Mouse (Mus musculus): Measurements from ENCODE around the gene Trp53tg5.
A peak's percentile ranks its signal among the peaks of the same experiment; 100 is the strongest.

Trp53tg5 gene

GRCm38 (mm10) chr2:164473624-164474023 lies at the start of gene Trp53tg5:
Trp53tg5 (minus strand) TSS chr2:164473724.
- no peak for DNase-seq

GRCm38 (mm10) chr2:164522280-164522679 lies 48.8 kb upstream of the Trp53tg5 start:
- no peak for DNase-seq

- no peak for DNase-seq
Observed at GRCm38 (mm10) chr2:164521841-164522240, 48.3 kb upstream of the Trp53tg5 start.

GRCm38 (mm10) chr2:164520782-164521181 lies 47.3 kb upstream of the Trp53tg5 start:
- DNase-seq, result no peak

- no peak for DNase-seq
Observed at GRCm38 (mm10) chr2:164519171-164519526, 45.6 kb upstream of the Trp53tg5 start.

DNA sequence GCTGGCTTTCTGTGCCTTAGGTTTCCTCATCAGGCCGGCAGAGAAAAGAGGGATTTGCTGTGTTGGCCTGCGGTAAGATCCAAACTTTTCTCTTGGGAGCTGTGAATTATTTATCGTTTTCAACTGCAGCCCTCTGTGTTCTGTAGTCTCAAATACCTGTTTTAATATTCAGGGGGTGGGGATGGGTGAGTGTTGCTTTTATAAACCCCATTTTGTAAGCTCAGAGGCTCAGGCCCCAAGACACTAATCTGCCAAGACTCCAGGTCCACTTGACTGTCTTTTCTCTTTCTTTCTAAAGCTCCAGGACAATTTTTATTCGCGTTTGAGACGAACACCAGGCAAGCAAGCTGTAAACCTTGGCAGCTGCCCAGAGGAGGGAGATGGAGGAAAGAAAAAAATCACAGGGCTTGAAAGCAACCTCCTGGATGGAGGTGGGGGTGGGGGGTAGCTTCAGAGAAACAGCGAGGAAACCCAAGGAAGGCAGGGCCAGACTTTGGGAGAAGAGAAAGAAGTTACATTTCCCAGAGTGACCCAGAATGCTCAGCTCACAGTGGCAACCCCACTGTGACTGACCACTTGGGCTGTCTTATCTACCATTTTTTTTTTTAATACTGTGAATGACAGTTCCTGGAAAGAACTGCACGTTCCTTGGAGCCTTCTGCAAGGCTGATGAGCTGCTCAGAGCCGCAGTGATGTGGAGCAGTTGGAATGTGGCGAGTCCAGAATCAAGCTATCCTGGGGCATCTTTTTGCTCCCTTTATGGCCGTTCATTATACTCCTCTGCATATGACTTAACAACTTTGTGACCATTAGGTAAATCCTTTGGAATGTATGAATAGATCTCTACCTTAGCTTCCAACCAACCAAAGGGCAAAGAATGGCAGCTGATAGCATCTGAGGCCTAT lies 45.0 kb upstream of the Trp53tg5 start:
- no peak for DNase-seq

DNA sequence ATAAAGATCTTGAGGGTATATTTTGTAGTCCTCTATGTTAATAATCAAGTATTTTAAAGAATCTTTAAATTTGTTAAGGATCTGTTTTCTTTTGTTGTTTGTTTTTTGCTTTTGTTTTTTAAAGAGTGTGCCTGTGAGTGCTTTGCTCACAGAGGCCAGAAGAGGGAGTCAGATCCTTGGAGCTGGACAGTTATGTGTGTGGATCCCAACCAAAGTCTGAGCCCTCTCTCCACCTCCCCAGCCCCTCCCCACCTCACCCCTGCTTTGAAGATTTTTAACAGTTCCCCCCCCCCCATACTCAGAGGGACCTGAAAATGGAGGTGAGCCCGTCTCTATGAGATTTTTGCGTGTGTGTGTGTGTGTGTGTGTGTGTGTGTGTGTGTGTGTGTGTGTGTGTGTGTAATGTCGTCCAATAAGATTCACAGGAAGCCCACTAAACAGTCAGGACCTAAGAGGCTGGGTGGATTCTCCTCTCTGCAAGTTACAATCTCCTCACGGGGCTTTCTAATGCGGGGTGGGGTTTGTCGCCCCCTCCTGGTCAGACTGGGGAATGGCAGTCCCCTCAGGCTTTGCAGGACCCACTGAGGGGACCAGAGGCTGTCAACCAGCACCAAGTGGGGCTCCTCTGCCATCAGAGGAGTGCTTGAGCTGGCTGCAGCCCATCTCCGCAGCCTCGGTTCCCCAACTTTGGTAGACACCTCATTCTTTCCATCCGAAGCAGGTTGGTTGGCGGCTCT lies 44.1 kb upstream of the Trp53tg5 start:
- peak; percentile 27 for DNase-seq

DNA sequence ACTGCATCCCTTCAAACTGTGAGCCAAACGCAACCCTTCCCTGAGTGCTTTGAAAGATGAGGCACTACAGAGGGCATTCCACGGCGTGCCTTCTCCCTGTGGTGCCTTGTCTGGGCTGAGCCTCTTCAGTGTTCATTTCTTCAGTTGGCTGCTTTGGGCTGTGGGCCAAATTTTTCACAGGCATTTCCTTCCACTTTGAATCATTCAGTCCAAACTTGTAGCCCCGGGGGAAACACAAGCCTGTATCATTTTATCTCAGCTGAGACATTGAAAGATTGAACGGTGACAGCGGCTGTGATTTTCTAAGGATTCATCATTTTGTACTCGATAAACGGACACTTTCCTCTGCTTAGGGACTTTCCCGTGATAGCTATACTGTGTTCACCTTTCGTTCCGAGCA lies 43.1 kb upstream of the Trp53tg5 start:
- no peak for DNase-seq

DNA sequence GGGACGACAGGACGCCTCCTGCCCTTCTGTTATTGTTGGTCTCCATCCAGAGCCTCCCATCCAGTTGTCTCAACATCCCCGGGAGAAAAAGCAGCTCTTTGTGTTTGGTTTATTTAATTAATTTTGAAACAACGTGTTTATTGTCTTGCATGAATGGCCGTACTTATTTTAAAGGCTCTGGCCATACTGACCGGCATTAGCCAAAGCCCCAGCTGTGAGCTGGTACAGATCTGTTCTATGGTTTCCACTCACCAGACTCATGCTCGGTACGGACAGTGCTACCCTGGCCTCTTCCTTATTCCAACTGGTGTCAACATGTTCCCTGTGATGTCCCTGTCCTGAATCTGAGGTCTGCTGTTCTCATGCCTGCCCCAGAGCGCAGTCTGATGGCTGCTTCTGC lies 42.4 kb upstream of the Trp53tg5 start:
- DNase-seq, result no peak

GRCm38 (mm10) chr2:164514916-164515315 lies 41.4 kb upstream of the Trp53tg5 start:
- no peak for DNase-seq

- DNase-seq, result no peak
Observed at GRCm38 (mm10) chr2:164513389-164513788, 39.9 kb upstream of the Trp53tg5 start.

DNA sequence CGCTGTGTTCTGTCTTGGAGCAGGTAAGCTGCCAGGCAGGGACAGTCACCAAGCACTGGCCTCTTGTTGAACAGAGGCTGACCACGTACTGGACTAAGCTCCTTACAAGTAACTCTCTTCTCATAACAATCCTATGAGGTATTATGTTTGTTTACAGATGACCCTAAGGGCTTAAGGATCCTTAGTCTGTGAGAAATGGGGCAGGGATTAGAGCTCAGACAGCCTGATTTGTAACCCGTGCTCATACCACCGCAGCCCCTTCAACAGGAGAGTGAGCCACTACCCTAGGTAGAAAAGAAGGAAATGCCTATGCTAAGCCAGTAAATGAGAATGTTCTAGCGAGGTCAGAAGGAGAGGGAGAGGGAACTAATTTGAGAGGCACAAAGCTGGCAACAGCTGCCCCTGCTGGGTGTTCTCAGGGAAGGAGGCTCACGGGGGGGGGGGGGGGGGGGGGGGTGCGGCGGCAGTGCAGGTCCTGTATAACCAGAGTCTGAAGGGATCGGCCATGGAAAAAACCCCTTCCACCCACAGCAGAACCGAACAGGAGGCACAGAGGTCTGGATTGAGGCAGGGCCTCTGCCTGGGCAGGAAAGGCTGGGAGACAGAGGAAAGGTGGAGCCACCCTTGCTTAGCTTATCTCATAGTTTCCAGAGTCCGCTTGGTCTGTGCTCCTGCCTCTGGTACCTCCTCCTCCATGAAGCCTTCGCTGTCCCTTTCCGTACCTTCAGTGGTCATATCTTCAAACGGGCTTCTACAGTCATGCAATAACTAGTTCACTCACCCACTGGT lies 38.8 kb upstream of the Trp53tg5 start:
- DNase-seq, result no peak

DNA sequence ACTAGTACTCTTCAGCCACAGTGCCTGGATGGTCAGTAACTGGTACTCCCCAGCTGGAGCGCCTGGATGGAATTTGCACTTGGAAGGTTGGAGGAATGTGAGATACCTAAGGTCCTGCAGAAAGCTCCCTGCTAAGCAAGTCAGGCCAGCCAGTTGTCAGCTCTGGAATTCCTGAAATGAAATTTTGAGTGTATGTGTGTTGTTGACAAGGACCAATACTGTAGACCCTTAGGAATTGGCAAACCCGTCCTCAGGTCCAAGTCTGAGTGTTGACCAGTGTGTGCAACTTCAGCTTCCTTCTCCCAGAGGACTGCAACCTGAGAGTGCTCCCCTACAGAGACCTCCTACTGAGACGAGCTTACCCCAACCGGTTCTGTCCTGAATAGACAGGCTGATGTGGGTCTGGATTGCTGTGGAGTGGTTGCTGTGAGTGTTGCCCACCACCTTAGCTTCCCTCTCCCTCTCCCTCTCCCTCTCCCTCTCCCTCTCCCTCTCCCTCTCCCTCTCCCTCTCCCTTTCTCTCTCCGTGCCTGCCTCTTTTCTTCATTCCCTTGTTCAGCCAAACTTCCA lies 37.2 kb upstream of the Trp53tg5 start:
- no peak for DNase-seq

GRCm38 (mm10) chr2:164507811-164508210 lies 34.3 kb upstream of the Trp53tg5 start:
- DNase-seq, result no peak

DNA sequence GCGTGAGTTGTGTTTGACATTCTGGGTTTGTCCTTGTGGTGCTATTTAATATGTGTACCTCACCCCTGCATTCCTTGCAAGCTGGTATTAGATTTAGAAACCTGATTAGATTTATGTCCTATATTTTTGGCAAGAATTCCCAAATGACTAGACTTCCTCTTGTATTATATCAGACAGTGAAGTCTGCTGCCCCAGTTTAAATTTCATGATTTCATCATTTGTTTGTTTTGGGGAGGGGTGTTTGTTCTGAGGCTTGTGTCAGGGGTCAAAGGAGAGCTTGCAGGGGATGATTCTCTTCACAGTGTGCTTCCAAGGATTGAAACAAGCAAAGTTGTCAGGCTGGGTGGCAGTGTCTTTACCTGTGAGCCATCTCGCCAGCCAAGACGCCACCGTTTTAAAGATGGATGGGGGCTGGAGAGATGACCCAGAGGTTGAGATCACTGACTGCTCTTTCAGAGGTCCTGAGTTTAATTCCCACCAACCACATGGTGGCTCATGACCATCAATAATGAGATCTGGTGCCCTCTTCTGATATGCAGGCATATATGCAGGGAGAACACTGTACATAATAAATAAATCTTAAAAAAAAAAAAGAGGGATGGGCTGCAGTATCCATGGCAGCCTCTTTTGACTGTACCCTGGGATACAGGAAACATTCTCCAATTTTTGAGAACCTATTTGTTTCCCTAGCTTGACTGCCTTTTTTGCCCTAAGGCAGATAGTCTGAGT lies 32.3 kb upstream of the Trp53tg5 start:
- no peak for DNase-seq

DNA sequence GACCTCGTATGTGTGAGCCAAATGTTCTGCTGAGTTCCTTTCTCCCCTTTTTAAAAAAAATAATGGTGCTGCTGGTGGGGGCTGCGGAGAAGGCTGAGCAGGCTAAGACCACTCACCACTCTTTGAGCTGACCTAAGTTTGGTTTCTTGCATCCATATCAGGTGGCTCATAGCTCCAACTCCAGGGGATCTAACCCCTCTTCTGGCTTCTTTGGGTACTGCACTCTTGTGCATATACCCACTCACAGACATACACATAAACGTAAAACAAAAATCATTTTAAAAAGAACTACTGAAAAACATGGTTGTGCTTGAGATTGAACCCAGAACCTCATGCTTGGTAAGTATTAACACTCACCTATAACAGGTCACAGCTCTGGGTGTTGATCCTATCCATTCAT lies 31.4 kb upstream of the Trp53tg5 start:
- no peak for DNase-seq

GRCm38 (mm10) chr2:164500511-164500910 lies 27.0 kb upstream of the Trp53tg5 start:
- peak; percentile 15 for DNase-seq

DNA sequence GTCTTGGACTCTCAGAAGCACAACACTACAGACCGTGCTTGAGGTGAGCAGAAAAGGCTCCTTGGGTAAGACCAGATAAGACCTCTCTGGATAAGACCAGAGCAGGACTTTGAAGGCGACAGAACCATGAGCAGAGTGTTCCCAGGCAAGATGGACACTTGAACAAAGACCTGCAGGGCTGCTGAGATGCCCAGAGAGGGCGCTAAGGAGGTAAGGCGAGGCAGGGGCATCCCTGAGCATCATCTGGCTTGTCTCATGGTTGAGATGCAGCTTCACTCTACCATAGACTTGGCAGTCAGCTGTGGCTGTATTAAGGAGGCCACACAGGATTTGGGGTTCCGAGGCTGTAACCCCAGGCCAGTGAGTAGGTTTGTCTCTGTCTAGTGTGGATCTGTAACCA lies 25.8 kb upstream of the Trp53tg5 start:
- no peak for DNase-seq

DNA sequence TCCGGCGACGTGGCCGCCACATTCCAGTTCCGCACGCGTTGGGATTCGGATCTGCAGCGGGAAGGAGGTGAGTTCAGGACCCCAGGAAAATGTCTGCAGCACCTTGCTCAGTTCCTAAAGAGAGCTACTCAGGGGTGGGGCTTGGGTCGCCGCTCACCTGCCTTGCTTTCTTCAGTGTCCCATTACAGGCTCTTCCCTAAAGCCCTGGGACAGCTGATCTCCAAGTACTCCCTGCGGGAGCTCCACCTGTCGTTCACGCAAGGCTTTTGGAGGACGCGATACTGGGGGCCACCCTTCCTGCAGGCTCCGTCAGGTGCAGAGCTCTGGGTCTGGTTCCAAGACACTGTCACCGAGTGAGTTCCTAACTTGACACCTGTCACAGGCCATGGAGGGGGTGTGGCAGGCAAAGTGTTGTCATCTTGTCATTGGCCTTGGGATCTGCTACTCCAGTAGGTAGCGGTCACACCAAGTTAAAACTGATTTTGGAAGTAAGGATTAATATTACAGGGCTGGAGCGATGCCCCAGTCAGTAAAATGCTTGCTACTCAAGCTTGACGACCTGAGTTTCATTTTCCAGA lies 24.3 kb upstream of the Trp53tg5 start:
- peak; percentile 46 for DNase-seq

DNA sequence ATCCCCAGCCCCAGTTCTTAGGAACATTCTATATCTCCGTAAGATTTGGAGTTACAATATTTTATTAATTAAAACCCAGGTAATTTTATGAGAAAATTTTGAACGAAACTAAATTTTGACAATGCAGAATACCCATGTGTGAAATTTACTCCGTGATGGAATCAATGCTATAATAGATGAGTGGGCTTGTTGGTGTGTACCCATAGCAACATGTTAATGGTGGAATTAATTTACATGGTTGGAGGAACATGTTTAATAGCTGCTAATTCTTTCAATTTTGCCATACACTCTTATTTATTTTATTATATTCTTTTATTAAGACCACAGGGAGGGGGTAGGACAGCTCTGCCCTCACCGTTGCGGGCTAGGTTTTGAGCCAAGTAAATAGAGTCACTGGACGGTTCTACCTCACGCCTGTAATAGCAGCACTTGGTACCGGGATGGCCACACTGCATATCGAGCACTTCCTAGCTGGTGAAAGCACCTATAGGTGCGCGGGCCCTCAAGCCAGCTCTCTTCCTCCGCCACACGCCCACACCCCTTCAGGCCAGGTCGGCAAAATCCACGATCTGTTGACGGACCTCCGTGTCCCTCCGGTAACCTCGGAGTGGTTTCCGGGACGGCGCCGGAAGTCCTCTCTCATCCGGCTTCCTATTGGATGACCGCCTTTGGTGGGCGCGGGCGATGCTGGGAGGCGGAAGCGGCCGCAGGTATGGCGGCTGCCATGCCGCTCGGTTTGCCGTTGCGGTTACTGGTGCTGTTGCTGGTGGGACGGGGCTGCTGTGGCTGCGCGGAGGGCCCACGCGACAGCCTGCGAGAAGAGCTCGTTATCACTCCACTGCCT lies 23.5 kb upstream of the Trp53tg5 start, which contains the start of gene Pigt:
Pigt (plus strand) TSS at position 674 of the 844 bp plus-strand sequence.
- peak; percentile 88 for DNase-seq

DNA sequence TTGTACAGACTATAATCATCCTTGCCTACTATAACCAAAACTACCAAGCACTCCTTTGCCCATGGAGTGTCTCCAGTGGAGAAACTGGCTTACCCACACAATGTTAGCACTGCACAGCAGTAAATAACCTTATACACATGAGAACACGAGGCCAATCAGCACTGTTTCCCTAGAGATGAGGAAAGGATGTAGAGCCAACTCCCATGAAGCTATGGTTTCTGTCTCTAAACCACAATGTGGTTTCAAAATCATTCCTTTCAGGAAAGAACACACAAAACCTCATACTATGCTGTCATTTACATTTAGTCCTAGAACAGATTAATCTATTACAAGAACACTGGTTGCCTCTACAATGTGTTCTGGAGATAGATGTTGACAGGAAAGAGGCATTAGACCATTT lies 22.8 kb upstream of the Trp53tg5 start:
- no peak for DNase-seq

Measured in cerebellum, adult 11-12 months (tissue).